Mouse (Mus musculus) brain, embryonic 14.5 days (tissue): ENCODE results near the gene Zfp692.

Experiments
- CTCF ChIP-seq: fragments of 200-500 bp; IDR thresholded peaks from 2 replicates; pipeline ENCODE4 v1.5.1; 2012; ENCODE audit warnings: inconsistent platforms, mild to moderate bottlenecking, moderate library complexity, borderline replicate concordance; ENCODE audit not compliant: insufficient read depth, insufficient read length; ENCODE audit errors: extremely low read depth
- POLR2A ChIP-seq: fragments of 200-500 bp; IDR thresholded peaks from 2 replicates; pipeline ENCODE4 v1.6.1; 2012; ENCODE audit warnings: mild to moderate bottlenecking, inconsistent platforms, borderline replicate concordance; ENCODE audit not compliant: poor library complexity, insufficient read depth, insufficient read length, severe bottlenecking; ENCODE audit errors: extremely low read depth

DNA sequence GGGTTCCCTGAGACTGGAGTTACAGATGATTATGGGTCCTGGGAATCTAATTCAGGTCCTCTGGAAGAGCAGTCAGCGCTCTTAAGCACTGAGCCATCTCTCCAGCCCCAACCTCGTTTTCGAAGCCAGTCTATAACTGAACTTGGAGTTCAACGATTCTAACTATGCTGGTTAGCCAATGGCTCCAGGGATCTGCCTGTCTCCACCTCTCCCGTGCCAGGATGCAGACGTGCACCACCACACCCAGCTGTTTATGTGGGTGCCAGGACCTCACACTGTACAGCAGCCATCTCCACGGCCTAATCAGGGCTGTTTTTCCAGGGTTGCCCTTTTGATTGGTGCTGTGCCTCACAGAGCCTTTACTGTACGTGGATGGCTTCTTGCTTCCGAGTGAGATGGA lies 42.3 kb upstream of the Zfp692 start:
- TF ChIP-seq CTCF = no peak
- no peak for TF ChIP-seq POLR2A
